Mouse (Mus musculus): ENCODE measurements around the gene Aldh1b1. TPM values are rescaled to one million over a fixed set of nuclear protein-coding genes. Genes with fewer than 3 reads are reported as not detected.

Gene Aldh1b1
- 0.10 and 0.14 TPM in 2 replicates for polyA plus RNA-seq (2012)

DNA sequence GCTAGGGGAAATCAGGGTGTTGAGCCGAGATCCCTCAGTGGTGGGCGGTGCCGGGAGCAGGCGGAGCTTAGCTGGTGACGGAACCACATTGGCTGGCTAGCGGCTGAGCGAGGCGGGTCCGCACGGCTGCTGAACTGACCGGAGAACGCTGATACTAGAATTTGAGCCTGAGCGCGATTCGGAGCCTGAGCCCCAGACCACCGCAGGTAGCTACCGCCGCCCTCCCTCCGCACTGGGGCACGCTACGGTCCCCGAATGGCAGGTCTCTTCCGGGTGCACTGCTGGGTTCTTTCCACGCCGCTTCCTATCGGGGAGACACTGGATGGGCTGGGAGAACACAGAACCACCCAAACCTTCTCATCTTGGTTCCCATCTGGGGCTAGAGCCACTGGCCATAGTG lies at the start of gene Aldh1b1:
TSS of gene Aldh1b1 (plus strand) at position 59 of the 400 bp plus-strand sequence.
- H3K4me3 ChIP-seq (replicated peaks): peak within 1 kb of the TSS; percentile 57
- H3K4me1 ChIP-seq (ENCODE audit: control insufficient read depth): peaks cover 5% of the 10 kb centered on the region
- H3K9me3 ChIP-seq (ENCODE audit: control insufficient read depth, low read length): no peaks in the 10 kb centered on the region
- TF ChIP-seq GATA1 (IDR thresholded peaks at IDR 0.05; ENCODE audit: low read length) (no peak), TAL1 (IDR thresholded peaks at IDR 0.05; ENCODE audit: low read length) (no peak)
- H3K27me3 ChIP-seq (ENCODE audit: control insufficient read depth): peaks cover 12% of the 10 kb centered on the region
- H3K36me3 ChIP-seq (ENCODE audit: control insufficient read depth): peaks cover 7% of the 10 kb centered on the region; the same call in 1 of the 2 replicates

DNA sequence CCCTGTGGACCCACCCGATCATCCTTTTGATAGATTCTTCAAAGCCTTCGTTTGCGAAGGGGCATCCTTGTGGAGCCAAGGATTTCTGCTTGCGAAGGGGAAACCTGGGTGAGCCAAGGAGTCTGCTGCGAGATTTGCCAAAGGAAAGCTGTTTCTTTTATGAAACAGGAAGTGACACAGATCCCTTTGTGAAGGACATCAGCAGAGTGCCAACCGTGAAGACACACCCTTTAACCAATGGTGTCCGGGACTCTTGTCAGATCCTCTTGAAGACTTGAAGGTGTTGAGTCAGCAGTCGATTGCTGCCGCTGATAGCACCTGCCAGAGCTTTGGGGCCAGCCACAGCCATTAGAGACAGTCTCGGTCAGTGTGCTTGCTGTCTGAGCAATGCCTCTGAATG lies 49.4 kb upstream of the Aldh1b1 start:
- Histone ChIP-seq H3K4me1 (ENCODE audit: control insufficient read depth) (peaks cover 24% of the 10 kb centered on the region), H3K9me3 (ENCODE audit: control insufficient read depth, low read length) (no peaks in the 10 kb centered on the region), H3K4me3 (replicated peaks) (no peak overlapping the region), H3K27me3 (ENCODE audit: control insufficient read depth) (peaks cover 4% of the 10 kb centered on the region), H3K36me3 (ENCODE audit: control insufficient read depth) (no peaks in the 10 kb centered on the region)
- TF ChIP-seq TAL1 (IDR thresholded peaks at IDR 0.05; ENCODE audit: low read length): no peak
- TF ChIP-seq GATA1 (IDR thresholded peaks at IDR 0.05; ENCODE audit: low read length): no peak

DNA sequence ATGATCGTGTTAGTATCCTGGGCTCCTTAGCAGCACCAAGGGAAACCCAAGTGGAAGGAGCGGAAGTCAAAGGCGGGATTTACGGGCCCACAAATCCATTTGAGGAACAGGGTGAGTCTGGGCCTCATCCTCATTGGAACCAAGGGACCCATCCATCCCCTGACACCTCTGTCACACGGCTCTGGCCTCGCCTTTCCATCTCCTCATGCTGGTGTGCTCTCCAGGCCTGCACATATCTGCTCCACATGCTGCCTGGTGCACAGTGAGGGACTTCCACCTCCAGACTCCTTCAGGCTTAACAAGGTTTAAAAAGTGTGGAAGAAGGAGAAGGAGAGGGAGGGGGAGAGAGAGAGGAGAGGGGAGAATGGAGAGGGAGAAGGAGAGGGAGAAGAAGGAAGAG lies 48.3 kb upstream of the Aldh1b1 start:
- no peaks in the 10 kb centered on the region for H3K36me3 ChIP-seq (ENCODE audit: control insufficient read depth)
- H3K9me3 ChIP-seq (ENCODE audit: control insufficient read depth, low read length): no peaks in the 10 kb centered on the region
- H3K27me3 ChIP-seq (ENCODE audit: control insufficient read depth): peaks cover 4% of the 10 kb centered on the region
- H3K4me3 ChIP-seq (replicated peaks): no peak overlapping the region
- TF ChIP-seq GATA1 (IDR thresholded peaks at IDR 0.05; ENCODE audit: low read length): no peak
- TF ChIP-seq TAL1 (IDR thresholded peaks at IDR 0.05; ENCODE audit: low read length): no peak
- peaks cover 14% of the 10 kb centered on the region for H3K4me1 ChIP-seq (ENCODE audit: control insufficient read depth)

DNA sequence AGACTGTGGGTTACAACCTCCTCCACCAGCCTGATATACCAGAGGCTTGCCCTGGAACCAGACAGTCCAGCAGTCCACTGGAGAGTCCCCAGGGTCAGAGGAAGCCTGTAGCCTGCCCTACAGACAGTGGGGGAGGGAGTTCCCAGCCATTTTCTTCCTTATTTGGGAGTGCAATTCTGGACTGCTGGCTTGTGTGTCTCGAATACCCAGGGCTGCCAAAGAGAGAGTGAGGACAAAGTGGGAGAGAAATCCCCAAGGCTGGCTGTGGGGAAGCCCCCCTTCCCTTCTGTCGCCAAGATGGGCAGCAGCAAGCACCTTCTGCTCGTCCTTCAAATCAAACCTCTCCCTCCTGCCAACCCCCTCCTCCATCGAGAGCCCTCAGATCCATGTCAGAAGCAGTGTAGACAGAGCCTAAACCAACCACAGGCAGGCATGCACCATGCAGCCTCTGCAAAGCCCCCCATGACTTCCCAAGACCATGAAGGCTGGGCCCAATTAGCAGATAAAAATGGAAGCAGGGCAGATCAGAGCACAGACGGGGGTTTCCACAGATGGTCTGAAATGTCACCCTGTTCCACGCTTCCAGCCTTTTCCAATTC lies 45.5 kb upstream of the Aldh1b1 start:
- no peaks in the 10 kb centered on the region for H3K36me3 ChIP-seq (ENCODE audit: control insufficient read depth)
- H3K4me3 ChIP-seq (replicated peaks): no peak overlapping the region
- no peaks in the 10 kb centered on the region for H3K9me3 ChIP-seq (ENCODE audit: control insufficient read depth, low read length)
- peaks cover 8% of the 10 kb centered on the region for H3K27me3 ChIP-seq (ENCODE audit: control insufficient read depth)
- TF ChIP-seq GATA1 (IDR thresholded peaks at IDR 0.05; ENCODE audit: low read length) (no peak), TAL1 (IDR thresholded peaks at IDR 0.05; ENCODE audit: low read length) (no peak)
- H3K4me1 ChIP-seq (ENCODE audit: control insufficient read depth): no peaks in the 10 kb centered on the region; the same call in 1 of the 2 replicates

DNA sequence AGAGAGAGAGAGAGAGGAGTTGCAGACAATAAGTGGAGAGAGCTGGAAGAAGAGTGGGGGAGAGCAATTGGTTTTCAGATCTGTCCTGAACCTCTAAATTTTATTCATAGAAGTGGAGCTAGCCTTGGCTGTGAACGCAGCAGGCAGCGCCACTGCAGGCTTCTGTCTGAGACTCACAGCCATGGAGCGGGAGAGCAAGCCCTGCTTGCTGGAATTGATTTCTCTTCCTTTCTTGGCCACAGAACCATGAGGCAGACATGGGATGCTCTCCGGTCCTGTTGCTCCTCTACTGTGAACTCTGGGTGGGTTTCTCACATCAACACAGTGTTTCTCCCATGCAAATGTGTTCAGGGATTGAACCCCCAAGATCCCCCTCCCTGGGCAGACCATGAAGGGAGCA lies 44.7 kb upstream of the Aldh1b1 start:
- Histone ChIP-seq H3K36me3 (ENCODE audit: control insufficient read depth) (no peaks in the 10 kb centered on the region), H3K27me3 (ENCODE audit: control insufficient read depth) (peaks cover 8% of the 10 kb centered on the region), H3K4me1 (ENCODE audit: control insufficient read depth) (no peaks in the 10 kb centered on the region; the same call in 1 of the 2 replicates), H3K9me3 (ENCODE audit: control insufficient read depth, low read length) (no peaks in the 10 kb centered on the region), H3K4me3 (replicated peaks) (no peak overlapping the region)
- no peak for TF ChIP-seq TAL1 (IDR thresholded peaks at IDR 0.05; ENCODE audit: low read length)
- no peak for TF ChIP-seq GATA1 (IDR thresholded peaks at IDR 0.05; ENCODE audit: low read length)

DNA sequence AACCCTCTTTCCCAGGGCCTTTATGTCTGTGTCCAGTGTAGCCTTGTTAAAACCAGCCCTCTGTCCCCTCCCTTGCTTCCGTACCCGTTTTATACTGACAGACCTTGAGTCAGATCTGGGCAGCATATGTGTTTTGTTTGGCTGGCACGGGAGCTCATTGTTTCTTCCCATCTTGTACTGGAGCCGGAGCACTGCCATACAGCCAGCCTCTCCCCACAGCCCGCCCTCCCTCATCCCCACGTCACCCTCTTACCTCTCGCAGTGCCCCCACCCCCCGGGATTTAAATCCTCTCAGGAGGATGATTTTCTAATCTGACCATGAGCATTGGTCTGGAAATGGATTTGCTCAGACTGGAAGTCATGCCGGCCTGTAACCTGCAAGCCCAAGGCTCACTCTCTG lies 43.7 kb upstream of the Aldh1b1 start:
- Histone ChIP-seq H3K27me3 (ENCODE audit: control insufficient read depth) (peaks cover 5% of the 10 kb centered on the region), H3K9me3 (ENCODE audit: control insufficient read depth, low read length) (no peaks in the 10 kb centered on the region), H3K4me3 (replicated peaks) (no peak overlapping the region), H3K4me1 (ENCODE audit: control insufficient read depth) (no peaks in the 10 kb centered on the region), H3K36me3 (ENCODE audit: control insufficient read depth) (no peaks in the 10 kb centered on the region)
- TF ChIP-seq TAL1 (IDR thresholded peaks at IDR 0.05; ENCODE audit: low read length): no peak
- TF ChIP-seq GATA1 (IDR thresholded peaks at IDR 0.05; ENCODE audit: low read length): no peak

DNA sequence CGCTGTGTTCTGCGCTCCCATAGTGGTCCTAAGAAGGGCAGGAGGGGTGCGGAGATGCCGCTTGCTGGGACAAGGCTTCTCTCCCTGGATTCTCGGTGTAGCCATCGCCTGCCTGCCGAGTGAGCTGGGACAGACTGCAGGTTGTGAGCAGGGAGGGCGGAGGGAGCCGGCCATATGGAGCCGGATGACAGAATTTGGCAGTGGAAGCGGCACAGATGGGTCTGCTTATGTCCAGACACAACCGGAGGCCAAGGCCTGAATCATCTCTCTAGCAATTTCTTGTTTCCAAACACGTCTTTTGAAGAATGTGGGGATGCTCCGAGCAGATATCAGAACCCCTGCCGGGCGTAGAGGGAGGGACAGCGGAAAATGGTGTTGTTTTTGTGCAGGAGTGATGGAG lies 42.9 kb upstream of the Aldh1b1 start:
- H3K9me3 ChIP-seq (ENCODE audit: control insufficient read depth, low read length): no peaks in the 10 kb centered on the region
- TF ChIP-seq TAL1 (IDR thresholded peaks at IDR 0.05; ENCODE audit: low read length) (no peak), GATA1 (IDR thresholded peaks at IDR 0.05; ENCODE audit: low read length) (no peak)
- no peaks in the 10 kb centered on the region for H3K4me1 ChIP-seq (ENCODE audit: control insufficient read depth)
- H3K4me3 ChIP-seq (replicated peaks): no peak overlapping the region
- no peaks in the 10 kb centered on the region for H3K36me3 ChIP-seq (ENCODE audit: control insufficient read depth)
- peaks cover 5% of the 10 kb centered on the region for H3K27me3 ChIP-seq (ENCODE audit: control insufficient read depth)

DNA sequence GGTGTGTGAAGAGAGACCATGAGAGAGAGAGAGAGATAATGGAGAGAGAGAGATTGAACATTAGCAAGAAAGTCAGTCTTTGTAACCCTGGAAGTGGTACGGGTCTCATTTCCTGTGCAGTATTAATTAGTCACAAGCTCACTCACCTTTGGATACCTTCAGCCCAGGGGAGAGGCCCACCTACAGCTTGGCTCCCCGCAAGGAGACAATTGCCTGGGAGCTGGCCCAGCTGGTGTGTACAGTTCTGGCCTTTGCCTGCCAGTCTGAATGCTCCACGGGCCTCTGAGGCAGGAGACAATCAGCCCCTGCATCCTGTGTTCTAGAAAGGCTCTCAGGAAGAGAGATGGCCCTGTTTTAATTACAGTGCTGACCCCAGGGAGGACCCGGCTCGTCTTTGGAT lies 40.9 kb upstream of the Aldh1b1 start:
- Histone ChIP-seq H3K27me3 (ENCODE audit: control insufficient read depth) (peaks cover 8% of the 10 kb centered on the region), H3K4me1 (ENCODE audit: control insufficient read depth) (no peaks in the 10 kb centered on the region), H3K9me3 (ENCODE audit: control insufficient read depth, low read length) (peaks cover 4% of the 10 kb centered on the region; the same call in 1 of the 2 replicates), H3K36me3 (ENCODE audit: control insufficient read depth) (no peaks in the 10 kb centered on the region), H3K4me3 (replicated peaks) (no peak overlapping the region)
- TF ChIP-seq GATA1 (IDR thresholded peaks at IDR 0.05; ENCODE audit: low read length) (no peak), TAL1 (IDR thresholded peaks at IDR 0.05; ENCODE audit: low read length) (no peak)

DNA sequence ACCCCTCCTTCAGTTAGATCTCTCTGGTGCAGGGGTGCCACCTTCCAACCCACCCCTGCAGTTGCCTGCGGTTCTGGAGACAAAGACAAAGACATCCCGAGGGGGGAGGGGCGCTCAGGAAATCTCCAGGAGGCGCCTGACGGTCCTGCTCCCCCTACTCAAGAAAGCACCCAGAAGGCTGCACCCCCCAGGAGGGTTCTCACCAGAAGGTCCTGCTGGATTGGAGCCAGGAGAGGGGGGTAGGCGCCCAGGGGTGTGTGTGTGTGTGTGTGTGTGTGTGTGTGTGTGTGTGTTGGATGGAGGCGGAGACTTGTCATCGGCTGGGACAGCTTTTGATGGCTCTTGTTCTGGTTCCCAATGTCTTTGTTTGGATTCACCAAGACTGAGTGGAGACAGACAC lies 39.4 kb upstream of the Aldh1b1 start:
- Histone ChIP-seq H3K36me3 (ENCODE audit: control insufficient read depth) (no peaks in the 10 kb centered on the region), H3K9me3 (ENCODE audit: control insufficient read depth, low read length) (peaks cover 4% of the 10 kb centered on the region; the same call in 1 of the 2 replicates), H3K4me1 (ENCODE audit: control insufficient read depth) (peaks cover 13% of the 10 kb centered on the region), H3K27me3 (ENCODE audit: control insufficient read depth) (peaks cover 21% of the 10 kb centered on the region), H3K4me3 (replicated peaks) (no peak overlapping the region)
- TF ChIP-seq GATA1 (IDR thresholded peaks at IDR 0.05; ENCODE audit: low read length) (no peak), TAL1 (IDR thresholded peaks at IDR 0.05; ENCODE audit: low read length) (no peak)

DNA sequence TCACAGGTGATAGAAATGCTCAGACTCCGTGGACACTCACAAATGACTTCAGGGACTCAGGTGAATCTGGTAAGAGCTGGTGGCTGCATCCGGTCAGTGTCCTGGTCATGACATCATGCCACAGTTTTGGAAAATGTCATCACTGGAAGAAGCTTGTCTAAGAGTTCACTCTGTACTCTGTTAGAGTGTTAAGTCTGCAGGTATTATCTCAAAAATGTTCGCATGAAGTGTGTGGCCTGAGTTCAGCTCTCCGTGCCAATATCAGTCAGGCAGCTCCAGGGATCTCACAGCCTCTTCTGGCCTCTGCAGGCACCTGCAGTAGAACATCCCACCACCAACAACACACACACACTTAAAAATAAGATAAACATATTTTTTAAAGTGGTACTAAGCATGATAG lies 36.2 kb upstream of the Aldh1b1 start:
- Histone ChIP-seq H3K4me1 (ENCODE audit: control insufficient read depth) (peaks cover 36% of the 10 kb centered on the region), H3K4me3 (replicated peaks) (no peak overlapping the region), H3K27me3 (ENCODE audit: control insufficient read depth) (peaks cover 49% of the 10 kb centered on the region), H3K36me3 (ENCODE audit: control insufficient read depth) (no peaks in the 10 kb centered on the region), H3K9me3 (ENCODE audit: control insufficient read depth, low read length) (peaks cover 4% of the 10 kb centered on the region; the same call in 1 of the 2 replicates)
- TF ChIP-seq TAL1 (IDR thresholded peaks at IDR 0.05; ENCODE audit: low read length): no peak
- no peak for TF ChIP-seq GATA1 (IDR thresholded peaks at IDR 0.05; ENCODE audit: low read length)

Data from erythroblast, embryonic 14.5 days (primary cell).